In genomic region chr17:77593807-77594206, GRCm38 (mm10) we compare ENCODE assay signal across 22 mouse cellular contexts.
"Had no signal": no experiment of that assay in that cellular context is flagged by ENCODE, and none has a peak within 500 bp of the region (broad histone marks: within the 10 kb centered on the region; RNA-seq: fewer than 3 reads in every experiment).

No protein-coding gene starts in this region.

- H3K36me3 ChIP-seq: intestine, embryonic 15.5 days; kidney, embryonic 15.5 days; liver, embryonic 12.5 days; liver, embryonic 15.5 days; lung, embryonic 15.5 days; midbrain, embryonic 12.5 days; neural tube, embryonic 13.5 days had no signal

- DNase-seq: kidney, adult 11 months; kidney, adult 8-10 months; kidney, postnatal 10 days; kidney, postnatal 36 days; layer of hippocampus, postnatal 36 days; lung, adult 18-20 months; lung, postnatal 10 days; lung, postnatal 36 days; retina, postnatal 1 day; right cerebral cortex, postnatal 25 days; thymus, adult 18-20 months; thymus, postnatal 4 days had no signal

- H3K4me2 ChIP-seq: intestine, embryonic 15.5 days; kidney, embryonic 15.5 days; liver, embryonic 12.5 days; liver, embryonic 15.5 days; lung, embryonic 15.5 days; midbrain, embryonic 12.5 days; neural tube, embryonic 13.5 days had no signal

- H3K9me3 ChIP-seq: intestine, embryonic 15.5 days; kidney, embryonic 15.5 days; liver, embryonic 12.5 days; liver, embryonic 15.5 days; lung, embryonic 15.5 days; midbrain, embryonic 12.5 days; neural tube, embryonic 13.5 days had no signal

- ATAC-seq: intestine, embryonic 15.5 days; liver, embryonic 12.5 days had no signal

- H3K4me1 ChIP-seq: intestine, embryonic 15.5 days; kidney, embryonic 15.5 days; liver, embryonic 12.5 days; liver, embryonic 15.5 days; lung, embryonic 15.5 days; megakaryocyte, embryonic 14.5 days; midbrain, embryonic 12.5 days; neural tube, embryonic 13.5 days had no signal

- H3K27ac ChIP-seq: intestine, embryonic 15.5 days; kidney, embryonic 15.5 days; left cerebral cortex, adult 2 months; liver, embryonic 12.5 days; liver, embryonic 15.5 days; lung, embryonic 15.5 days; midbrain, embryonic 12.5 days; neural tube, embryonic 13.5 days had no signal

- H3K27me3 ChIP-seq: intestine, embryonic 15.5 days; kidney, embryonic 15.5 days; liver, embryonic 12.5 days; liver, embryonic 15.5 days; lung, embryonic 15.5 days; megakaryocyte, embryonic 14.5 days; midbrain, embryonic 12.5 days; neural tube, embryonic 13.5 days had no signal

- H3K4me3 ChIP-seq: intestine, embryonic 15.5 days; kidney, embryonic 15.5 days; left cerebral cortex, adult 2 months; liver, embryonic 12.5 days; liver, embryonic 15.5 days; lung, embryonic 15.5 days; megakaryocyte, embryonic 14.5 days; midbrain, embryonic 12.5 days; myocyte; neural tube, embryonic 13.5 days had no signal

- H3K9ac ChIP-seq: intestine, embryonic 15.5 days; kidney, embryonic 15.5 days; liver, embryonic 12.5 days; liver, embryonic 15.5 days; lung, embryonic 15.5 days; midbrain, embryonic 12.5 days; neural tube, embryonic 13.5 days had no signal
